Mouse (Mus musculus) neural tube, embryonic 10.5 days (tissue): ENCODE measurements at regions not wholly inside any gene's neighbourhood (a gene's known extent, or its start where the extent isn't known, plus 50 kb on each side); places are given as distances from the start of the nearest gene placed in this dataset.

ENCODE experiments used
- DNase-seq: peaks from one replicate; pipeline ENCODE4 v3.0.0-alpha.2; 2017; ENCODE audit warnings: low spot score; ENCODE audit errors: extremely low spot score

- DNase-seq: no peak
These were observed 58.6 kb upstream of the Dbx2 start for GRCm38 (mm10) chr15:95714408-95714807.

GRCm38 (mm10) chr15:95715941-95716340 is 60.2 kb upstream of the Dbx2 start:
- no peak for DNase-seq

GRCm38 (mm10) chr15:95723699-95724098 is 66.9 kb upstream of the Ano6 start:
- DNase-seq: no peak

GRCm38 (mm10) chr15:95725866-95726265 is 64.8 kb upstream of the Ano6 start:
- DNase-seq: peak; percentile 67

- no peak for DNase-seq
These were observed 64.1 kb upstream of the Ano6 start for GRCm38 (mm10) chr15:95726516-95726915.

- no peak for DNase-seq
These were observed 54.9 kb upstream of the Ano6 start for GRCm38 (mm10) chr15:95735746-95736145.
